Mouse (Mus musculus) intestine, embryonic 16.5 days (tissue): ENCODE measurements at regions not wholly inside any gene's neighbourhood (a gene's known extent, or its start where the extent isn't known, plus 50 kb on each side); places are given as distances from the start of the nearest gene placed in this dataset.

ENCODE experiments used
- ATAC-seq: fragments of 200-750 bp; cut with Nextera tagmentation; 2 replicates; pipeline ENCODE4 v1.8.0; 2017; ENCODE audit warnings: moderate TSS enrichment, moderate library complexity
- H3K27ac ChIP-seq: fragments of 300-500 bp; sonication (generic); 2 replicates; pipeline ENCODE4 v1.5.1; 2014; ENCODE audit warnings: mild to moderate bottlenecking, low read length
- H3K27me3 ChIP-seq: fragments of 300-500 bp; sonication (generic); replicated peaks from 2 replicates; pipeline ENCODE4 v1.6.1; 2014; ENCODE audit warnings: low read length, control low read depth, mixed read lengths; ENCODE audit not compliant: control insufficient read depth, insufficient read depth
- H3K36me3 ChIP-seq: fragments of 300-500 bp; sonication (generic); 2 replicates; pipeline ENCODE4 v1.6.1; 2014; ENCODE audit warnings: low read length, control low read depth; ENCODE audit not compliant: control insufficient read depth, insufficient read depth
- H3K4me1 ChIP-seq: fragments of 300-500 bp; sonication (generic); 2 replicates; pipeline ENCODE4 v1.6.1; 2014; ENCODE audit warnings: low read length, control low read depth, mixed read lengths; ENCODE audit not compliant: control insufficient read depth, insufficient read depth
- H3K4me2 ChIP-seq: fragments of 300-500 bp; sonication (generic); 2 replicates; pipeline ENCODE4 v1.6.1; 2014; ENCODE audit warnings: low read depth, low read length, control low read depth
- H3K4me3 ChIP-seq: fragments of 300-500 bp; sonication (generic); 2 replicates; pipeline ENCODE4 v1.5.1; 2014; ENCODE audit warnings: mild to moderate bottlenecking, low read length
- H3K9ac ChIP-seq: fragments of 300-500 bp; sonication (generic); 2 replicates; pipeline ENCODE4 v1.6.1; 2014; ENCODE audit warnings: low read depth, low read length
- H3K9me3 ChIP-seq: fragments of 300-500 bp; sonication (generic); 2 replicates; pipeline ENCODE4 v1.6.1; 2016; ENCODE audit warnings: low read length, control low read depth; ENCODE audit not compliant: control insufficient read depth
- WGBS: fragments of 180-500 bp; shearing (Covaris S2); extraction: QIAGEN DNeasy Blood & Tissue Kit; methylation state at CpG from one replicate; pipeline ENCODE4 v1.1.7; 2014; 5-methylcytosine and 5-hydroxymethylcytosine counted together

DNA sequence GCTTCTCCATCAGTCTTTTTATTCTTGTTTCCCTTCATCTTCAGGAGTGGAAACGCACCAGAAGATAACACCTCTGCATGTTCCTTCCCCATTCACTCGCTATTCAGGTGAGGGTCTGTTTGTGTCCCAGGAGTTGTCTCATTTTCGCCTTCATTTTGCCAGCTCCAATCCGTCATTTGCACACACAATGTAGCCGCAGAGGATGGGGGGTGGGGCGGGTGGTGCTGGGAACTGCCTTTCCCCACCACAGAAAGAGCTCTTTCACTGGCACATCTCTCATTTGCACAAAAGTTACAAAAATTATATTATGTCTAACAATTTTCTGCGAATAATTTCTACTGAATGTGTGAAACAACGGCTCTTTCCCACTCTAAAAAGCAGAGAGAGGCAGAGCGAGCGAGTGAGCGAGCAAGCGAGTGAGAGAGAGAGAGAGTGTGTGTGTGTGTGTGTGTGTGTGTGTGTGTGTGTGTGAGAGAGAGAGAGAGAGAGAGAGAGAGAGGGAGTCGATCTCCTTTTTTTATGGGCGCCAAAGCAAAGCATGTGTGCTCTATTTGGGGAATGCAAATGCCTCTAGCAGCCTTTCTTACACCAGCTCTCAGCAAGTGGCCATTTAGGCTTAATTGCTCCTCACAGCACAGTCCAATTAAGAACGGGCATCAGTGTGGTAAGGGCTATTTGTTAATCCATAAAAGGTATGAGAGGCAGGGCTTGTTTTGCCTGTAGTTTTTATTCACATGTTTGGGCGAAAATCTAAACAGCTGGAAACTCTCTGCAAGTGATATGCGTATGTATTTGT, 225.2 kb upstream of the Kif2a start:
- no peak overlapping the region for H3K4me2 ChIP-seq

DNA sequence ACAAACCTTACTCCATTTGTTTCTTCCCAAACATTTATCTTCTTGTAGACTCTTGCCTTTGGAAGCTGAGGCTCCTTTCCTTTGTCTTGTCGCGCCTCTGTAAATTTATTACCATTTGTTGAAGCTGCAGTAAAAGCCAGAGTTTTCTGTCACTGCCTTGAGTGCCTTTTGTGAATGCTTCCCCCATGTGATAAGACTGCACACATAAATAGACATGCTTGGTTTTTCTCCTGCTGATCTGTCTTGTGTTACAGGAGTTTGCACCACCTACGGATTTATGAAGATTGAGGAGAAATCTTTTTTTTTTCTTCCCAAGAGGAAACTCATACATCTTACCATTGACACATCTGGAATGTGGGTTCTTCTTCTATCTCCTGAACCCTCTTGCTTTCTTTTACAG, 222.2 kb upstream of the Kif2a start:
- 34% methylated on average over 3 of the region's 3 CpGs for WGBS

More for the DNA sequence above, 225.2 kb upstream of the Kif2a start:
- H3K27me3 ChIP-seq: no peaks in the 10 kb centered on the region; the same call in 1 of the 2 replicates
- no peak overlapping the region for H3K4me3 ChIP-seq
- no peak overlapping the region for H3K9ac ChIP-seq
- no peaks in the 10 kb centered on the region for H3K36me3 ChIP-seq
- H3K4me1 ChIP-seq: 0 out of 2 replicates have a peak, but pooled peaks cover 3% of the 10 kb centered on the region
- no peak for ATAC-seq
- WGBS: 35% methylated on average over 17 of the region's 17 CpGs
- H3K9me3 ChIP-seq: no peaks in the 10 kb centered on the region
- H3K27ac ChIP-seq: no peak overlapping the region

DNA sequence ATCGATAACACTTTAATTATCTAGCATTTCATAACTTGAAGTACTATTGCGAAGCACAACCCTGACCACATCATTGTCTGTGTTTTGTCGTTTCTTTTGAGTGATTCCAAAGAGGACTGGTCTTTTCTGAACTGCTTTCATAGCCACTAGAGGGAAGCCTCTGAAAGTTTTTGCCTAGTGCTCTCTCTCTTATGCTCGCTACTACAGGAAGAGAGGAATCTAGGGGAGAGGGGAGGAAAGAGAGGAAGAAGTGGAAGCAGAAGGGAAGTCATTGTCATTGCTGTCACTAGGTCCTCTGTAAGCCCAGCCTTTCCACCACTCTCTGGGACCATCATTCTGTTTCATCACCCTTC, 217.1 kb upstream of the Kif2a start:
- no peak overlapping the region for H3K4me3 ChIP-seq
- 0 out of 2 replicates have a peak overlapping the region, but pooled peaks have one; percentile 3 for H3K27ac ChIP-seq
- no peaks in the 10 kb centered on the region; the same call in 1 of the 2 replicates for H3K4me1 ChIP-seq
- WGBS: 27% methylated on average over 4 of the region's 4 CpGs
- no peaks in the 10 kb centered on the region for H3K36me3 ChIP-seq
- no peaks in the 10 kb centered on the region for H3K9me3 ChIP-seq
- no peak overlapping the region for H3K9ac ChIP-seq
- no peaks in the 10 kb centered on the region for H3K27me3 ChIP-seq
- H3K4me2 ChIP-seq: no peak overlapping the region
- ATAC-seq: peak; percentile 76

More for the DNA sequence above, 222.2 kb upstream of the Kif2a start:
- no peak overlapping the region for H3K27ac ChIP-seq
- no peak for ATAC-seq
- H3K27me3 ChIP-seq: no peaks in the 10 kb centered on the region; the same call in 1 of the 2 replicates
- no peak overlapping the region for H3K4me3 ChIP-seq
- no peaks in the 10 kb centered on the region for H3K36me3 ChIP-seq
- H3K4me2 ChIP-seq: no peak overlapping the region
- 0 out of 2 replicates have a peak, but pooled peaks cover 3% of the 10 kb centered on the region for H3K4me1 ChIP-seq
- no peak overlapping the region for H3K9ac ChIP-seq
- H3K9me3 ChIP-seq: no peaks in the 10 kb centered on the region

DNA sequence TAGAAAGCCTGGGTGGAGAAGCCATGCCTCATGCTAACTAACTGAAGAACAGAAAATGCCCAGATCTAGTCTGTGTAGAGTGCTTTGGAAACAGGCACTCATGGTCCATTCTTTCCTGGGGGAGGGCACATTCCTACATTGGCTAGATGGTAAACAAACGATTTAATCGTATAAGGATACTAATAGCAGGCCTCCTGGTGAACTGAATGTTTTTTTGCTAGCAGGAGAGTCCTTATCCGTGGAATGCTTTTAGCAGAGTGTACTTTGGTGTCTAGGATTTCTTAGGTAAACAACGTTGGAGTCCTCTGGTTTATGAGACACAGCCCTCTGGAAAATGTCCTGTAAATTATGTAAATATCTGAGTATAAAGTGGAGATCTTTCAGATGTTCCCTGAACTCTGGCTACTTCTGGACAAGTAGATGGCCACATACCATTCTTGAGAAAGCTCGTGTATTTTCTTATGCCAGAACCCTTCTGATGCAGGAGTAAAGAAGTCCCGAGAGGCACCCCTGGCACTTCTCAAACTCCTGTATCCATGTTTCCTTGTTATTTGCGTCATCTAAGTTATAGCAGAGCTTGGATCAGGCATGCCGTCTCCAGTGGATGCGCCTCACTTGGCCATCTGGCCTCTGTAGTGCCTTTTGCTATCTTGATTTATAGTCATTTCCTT, 216.6 kb upstream of the Kif2a start:
- Histone ChIP-seq H3K4me1 (no peaks in the 10 kb centered on the region; the same call in 1 of the 2 replicates), H3K9ac (no peak overlapping the region), H3K4me2 (no peak overlapping the region), H3K9me3 (no peaks in the 10 kb centered on the region), H3K36me3 (no peaks in the 10 kb centered on the region), H3K27ac (0 out of 2 replicates have a peak overlapping the region, but pooled peaks have one; percentile 3), H3K27me3 (no peaks in the 10 kb centered on the region), H3K4me3 (no peak overlapping the region)
- 28% methylated on average over 9 of the region's 9 CpGs for WGBS
- ATAC-seq: peak; percentile 64

DNA sequence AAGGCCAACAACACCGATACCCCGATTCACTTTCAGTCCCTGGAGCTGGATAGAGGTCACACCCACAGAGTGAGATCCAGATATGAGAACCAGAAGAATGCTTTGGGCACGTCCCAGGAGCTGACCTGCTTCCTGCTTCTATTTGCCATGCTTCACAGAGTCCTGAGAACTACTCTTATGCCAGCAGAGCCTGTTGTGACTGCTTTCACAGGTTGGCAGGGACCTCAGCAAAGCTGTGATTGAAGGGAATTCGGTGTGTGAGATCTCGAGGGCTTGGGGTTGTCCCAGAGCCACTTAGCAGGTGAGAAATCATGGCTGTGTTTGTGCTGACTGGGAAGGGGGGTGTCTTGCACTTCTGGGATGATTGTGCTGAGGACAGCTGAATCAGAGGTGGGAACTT, 197.5 kb upstream of the Kif2a start:
- H3K4me2 ChIP-seq: no peak overlapping the region
- no peaks in the 10 kb centered on the region for H3K27me3 ChIP-seq
- H3K4me3 ChIP-seq: no peak overlapping the region
- H3K4me1 ChIP-seq: no peaks in the 10 kb centered on the region
- no peaks in the 10 kb centered on the region for H3K36me3 ChIP-seq
- H3K27ac ChIP-seq: no peak overlapping the region
- H3K9me3 ChIP-seq: no peaks in the 10 kb centered on the region
- WGBS: 60% methylated on average over 5 of the region's 5 CpGs
- ATAC-seq: no peak
- no peak overlapping the region for H3K9ac ChIP-seq

DNA sequence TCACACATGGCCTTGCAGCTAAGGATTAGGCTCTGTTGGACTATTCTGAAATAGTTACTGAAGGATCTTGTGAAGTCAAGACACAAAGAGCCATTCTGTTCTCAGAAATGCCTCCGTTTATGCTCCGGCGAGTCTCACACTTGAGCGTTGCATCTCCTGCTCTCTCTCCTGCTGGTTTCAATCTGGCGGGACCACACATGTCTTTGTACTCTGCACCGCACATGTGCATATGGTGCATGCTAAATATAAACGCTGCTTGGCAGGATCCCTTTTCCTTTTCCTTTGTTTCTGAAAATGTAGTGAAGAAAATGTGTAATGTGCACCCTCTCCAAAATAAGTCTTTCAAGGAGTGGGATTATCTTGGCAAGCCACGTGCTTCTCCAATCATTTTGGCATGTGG, 196.4 kb upstream of the Kif2a start:
- no peaks in the 10 kb centered on the region for H3K36me3 ChIP-seq
- no peak overlapping the region for H3K27ac ChIP-seq
- H3K9ac ChIP-seq: no peak overlapping the region
- H3K9me3 ChIP-seq: no peaks in the 10 kb centered on the region
- WGBS: 73% methylated on average over 8 of the region's 8 CpGs
- no peak overlapping the region for H3K4me3 ChIP-seq
- H3K4me2 ChIP-seq: no peak overlapping the region
- H3K27me3 ChIP-seq: no peaks in the 10 kb centered on the region
- no peak for ATAC-seq
- no peaks in the 10 kb centered on the region for H3K4me1 ChIP-seq

DNA sequence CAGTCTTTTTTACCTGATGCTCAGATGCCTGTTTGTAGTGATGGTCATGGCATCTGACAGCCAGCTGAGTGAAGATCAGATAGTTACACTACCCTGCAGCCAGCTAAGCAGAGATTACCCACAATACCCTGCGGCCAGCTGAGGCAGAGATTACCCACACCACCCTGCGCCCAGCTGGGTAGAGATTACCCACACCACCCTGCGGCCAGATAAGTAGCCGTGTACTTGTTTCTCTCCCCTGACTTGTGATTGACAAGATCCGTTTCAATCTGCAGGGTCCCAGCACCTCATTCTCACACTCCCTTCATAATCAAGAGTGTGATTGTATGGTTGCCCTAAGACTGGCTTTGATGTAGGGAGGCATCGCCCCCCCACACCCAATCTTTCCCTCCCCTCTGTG, 195.9 kb upstream of the Kif2a start:
- Histone ChIP-seq H3K4me3 (no peak overlapping the region), H3K9ac (no peak overlapping the region), H3K4me2 (no peak overlapping the region), H3K36me3 (no peaks in the 10 kb centered on the region), H3K4me1 (no peaks in the 10 kb centered on the region), H3K27ac (no peak overlapping the region), H3K9me3 (no peaks in the 10 kb centered on the region), H3K27me3 (no peaks in the 10 kb centered on the region)
- no peak for ATAC-seq
- 86% methylated on average over 6 of the region's 6 CpGs for WGBS

DNA sequence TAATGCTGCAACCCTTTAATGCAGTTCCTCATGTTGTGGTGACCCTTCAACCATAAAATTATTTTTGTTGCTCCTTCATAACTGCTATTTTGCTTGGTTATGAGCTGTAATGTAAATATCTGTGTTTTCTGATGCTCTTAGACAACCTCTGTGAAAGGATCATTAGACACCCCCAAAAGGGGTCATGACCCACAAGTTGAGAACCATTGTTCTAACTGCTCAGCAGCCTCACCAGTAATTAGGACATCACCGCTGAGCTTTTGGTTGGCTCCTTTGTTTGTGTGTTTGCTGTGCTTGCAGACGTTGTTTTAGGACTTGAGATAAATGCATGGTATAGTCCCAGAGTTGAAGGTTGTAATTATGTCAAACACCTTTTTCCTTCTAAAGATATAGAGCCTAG, 191.4 kb upstream of the Kif2a start:
- H3K27me3 ChIP-seq: no peaks in the 10 kb centered on the region
- 28% methylated on average over 2 of the region's 2 CpGs for WGBS

DNA sequence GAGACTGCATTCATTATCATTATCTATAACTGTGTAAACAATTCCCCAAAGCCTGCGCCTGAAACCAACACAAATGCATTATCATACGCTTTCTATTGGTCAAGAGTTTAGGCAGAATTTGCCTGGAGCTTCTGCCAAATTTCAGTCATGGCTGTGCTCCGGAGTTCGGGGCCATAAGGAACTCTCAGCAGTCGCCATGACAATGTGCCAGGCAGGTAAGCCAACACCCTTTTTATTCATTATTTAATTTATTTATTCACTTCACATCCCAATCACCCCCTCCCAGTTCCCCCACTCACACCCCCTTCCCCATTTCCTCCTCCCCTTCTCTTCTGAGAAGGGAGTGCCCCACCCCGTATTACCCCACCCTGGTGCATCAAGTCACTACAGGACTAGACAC, 188.8 kb upstream of the Kif2a start:
- ATAC-seq: no peak
- H3K4me2 ChIP-seq: no peak overlapping the region
- no peaks in the 10 kb centered on the region for H3K27me3 ChIP-seq
- H3K4me3 ChIP-seq: no peak overlapping the region
- H3K36me3 ChIP-seq: no peaks in the 10 kb centered on the region
- no peaks in the 10 kb centered on the region for H3K9me3 ChIP-seq
- H3K4me1 ChIP-seq: no peaks in the 10 kb centered on the region
- no peak overlapping the region for H3K9ac ChIP-seq
- 71% methylated on average over 6 of the region's 6 CpGs for WGBS
- no peak overlapping the region for H3K27ac ChIP-seq

More for the DNA sequence above, 191.4 kb upstream of the Kif2a start:
- H3K9me3 ChIP-seq: no peaks in the 10 kb centered on the region
- no peaks in the 10 kb centered on the region for H3K36me3 ChIP-seq
- H3K4me1 ChIP-seq: no peaks in the 10 kb centered on the region
- no peak overlapping the region for H3K4me2 ChIP-seq
- no peak for ATAC-seq
- H3K4me3 ChIP-seq: no peak overlapping the region
- no peak overlapping the region for H3K9ac ChIP-seq
- no peak overlapping the region for H3K27ac ChIP-seq
